Mouse (Mus musculus): ENCODE data around the gene Ndufb11.

The Ndufb11 gene

GRCm38 (mm10) chrX:20617176-20617902 lies at the start of gene Ndufb11, which contains the start of gene Rbm10:
Gene Ndufb11 (minus strand): TSS chrX:20617619.
Gene Rbm10 (plus strand): TSS chrX:20617503.
- peak; percentile 89 for DNase-seq

GRCm38 (mm10) chrX:20663444-20663790 lies 46.0 kb upstream of the Ndufb11 start:
- no peak for DNase-seq

GRCm38 (mm10) chrX:20662716-20663443 lies 45.5 kb upstream of the Ndufb11 start:
- DNase-seq: peak; percentile 86

- no peak for DNase-seq
Measured at GRCm38 (mm10) chrX:20662317-20662715, 44.9 kb upstream of the Ndufb11 start.

- peak; percentile 22 for DNase-seq
Measured at GRCm38 (mm10) chrX:20658891-20659406, 41.5 kb upstream of the Ndufb11 start.

- DNase-seq: peak; percentile 78
Measured at GRCm38 (mm10) chrX:20658026-20658652, 40.7 kb upstream of the Ndufb11 start, which contains the start of gene Uba1. Gene Uba1 (plus strand): TSS chrX:20658326.

GRCm38 (mm10) chrX:20657593-20657992 lies 40.2 kb upstream of the Ndufb11 start:
- DNase-seq: no peak

- DNase-seq: no peak
Measured at GRCm38 (mm10) chrX:20644780-20645179, 27.4 kb upstream of the Ndufb11 start.

- DNase-seq: no peak
Measured at GRCm38 (mm10) chrX:20638141-20638540, 20.7 kb upstream of the Ndufb11 start.

GRCm38 (mm10) chrX:20617903-20618399 lies 532 bp upstream of the Ndufb11 start:
- DNase-seq: no peak

- DNase-seq: no peak
Measured at GRCm38 (mm10) chrX:20616861-20617175, 601 bp downstream of the Ndufb11 start.

- DNase-seq: no peak
Measured at GRCm38 (mm10) chrX:20608500-20608899, 8.9 kb downstream of the Ndufb11 start.

GRCm38 (mm10) chrX:20587968-20588367 lies 29.5 kb downstream of the Ndufb11 start:
- no peak for DNase-seq

- DNase-seq: no peak
Measured at GRCm38 (mm10) chrX:20573927-20574326, 43.5 kb downstream of the Ndufb11 start.

GRCm38 (mm10) chrX:20572683-20573082 lies 44.7 kb downstream of the Ndufb11 start:
- DNase-seq: no peak

- no peak for DNase-seq
Measured at GRCm38 (mm10) chrX:20571024-20571423, 46.4 kb downstream of the Ndufb11 start.

All from cerebellum, adult 11-12 months (tissue).